Mouse (Mus musculus) stomach, postnatal 0 days (tissue): ENCODE measurements around the gene Set. TPM values are rescaled to one million over a fixed set of nuclear protein-coding genes. Genes with fewer than 3 reads are reported as not detected.

ENCODE experiments used
- ATAC-seq: fragments of 200-750 bp; cut with Nextera tagmentation; 2 replicates; pipeline ENCODE4 v1.8.0; 2017; ENCODE audit not compliant: low FRiP score, low TSS enrichment
- DNase-seq: peaks from one replicate; pipeline ENCODE4 v3.0.0-alpha.2; 2016; ENCODE audit warnings: low spot score
- H3K27ac ChIP-seq: fragments of 300-500 bp; sonication (generic); replicated peaks from 2 replicates; pipeline ENCODE4 v1.5.1; 2014; ENCODE audit warnings: mild to moderate bottlenecking, control low read depth
- H3K27me3 ChIP-seq: fragments of 300-500 bp; sonication (generic); 2 replicates; pipeline ENCODE4 v1.6.1; 2014; ENCODE audit warnings: low read length; ENCODE audit not compliant: control insufficient read depth, insufficient read depth
- H3K36me3 ChIP-seq: fragments of 300-500 bp; sonication (generic); 2 replicates; pipeline ENCODE4 v1.6.1; 2014; ENCODE audit warnings: low read length, mixed read lengths; ENCODE audit not compliant: control insufficient read depth, insufficient read depth
- H3K4me1 ChIP-seq: fragments of 300-500 bp; sonication (generic); replicated peaks from 2 replicates; pipeline ENCODE4 v1.6.1; 2014; ENCODE audit warnings: antibody characterized with exemption; ENCODE audit not compliant: control insufficient read depth, insufficient read depth
- H3K4me2 ChIP-seq: fragments of 300-500 bp; sonication (generic); replicated peaks from 2 replicates; pipeline ENCODE4 v1.6.1; 2014; ENCODE audit warnings: low read depth, mild to moderate bottlenecking, control low read depth, moderate library complexity
- H3K4me3 ChIP-seq: fragments of 300-500 bp; sonication (generic); 2 replicates; pipeline ENCODE4 v1.5.1; 2014; ENCODE audit warnings: low read depth, low read length, control low read depth
- H3K9ac ChIP-seq: fragments of 300-500 bp; sonication (generic); 2 replicates; pipeline ENCODE4 v1.6.1; 2014; ENCODE audit warnings: mild to moderate bottlenecking, low read length, control low read depth, mixed read lengths
- H3K9me3 ChIP-seq: fragments of 300-500 bp; sonication (generic); 2 replicates; pipeline ENCODE4 v1.6.1; 2016; ENCODE audit warnings: low read length; ENCODE audit not compliant: control insufficient read depth
- CTCF ChIP-seq: IDR thresholded peaks from 2 replicates; pipeline ENCODE4 v1.5.1; 2016; ENCODE audit warnings: antibody characterized with exemption, low read depth, mild to moderate bottlenecking, moderate library complexity
- EP300 ChIP-seq: optimal IDR thresholded peaks from 2 replicates; pipeline ENCODE3; 2016; ENCODE audit warnings: antibody characterized with exemption
- WGBS: fragments of 180-500 bp; shearing (Covaris S2); extraction: QIAGEN DNeasy Blood & Tissue Kit; methylation state at CpG from one replicate; pipeline ENCODE4 v1.1.7; 2014; 5-methylcytosine and 5-hydroxymethylcytosine counted together
- polyA plus RNA-seq: library from polyadenylated mRNA; unstranded; fragments of >200 nt; fragmentation: Nextera tagmentation; extraction: Ambion mirVana; gene quantifications from 2 replicates; pipeline ENCODE4 v1.2.1, GENCODE M21; 2015

Set gene
- polyA plus RNA-seq, 1 experiment from 2014 or later: 202 TPM

- WGBS: 51% methylated on average over 6 of the region's 6 CpGs
- ATAC-seq (peak; percentile 35), DNase-seq (no peak)
- Histone ChIP-seq H3K27ac (no peak overlapping the region; the same call in 1 of the 2 replicates), H3K4me3 (peak overlapping the region; percentile 62; the same call in 1 of the 2 replicates), H3K27me3 (no peaks in the 10 kb centered on the region), H3K4me2 (0 out of 2 replicates have a peak overlapping the region, but pooled peaks have one; percentile 98), H3K9ac (0 out of 2 replicates have a peak overlapping the region, but pooled peaks have one; percentile 18), H3K9me3 (no peaks in the 10 kb centered on the region), H3K4me1 (peaks cover 4% of the 10 kb centered on the region; the same call in 1 of the 2 replicates), H3K36me3 (peaks cover 3% of the 10 kb centered on the region; the same call in 1 of the 2 replicates)
- TF ChIP-seq CTCF (no peak), EP300 (no peak)
Measured at GRCm38 (mm10) chr2:30076959-30077358, 19.8 kb downstream of the Set start.

GRCm38 (mm10) chr2:30077502-30078348 lies 20.5 kb downstream of the Set start, which contains the start of gene Pkn3:
Gene Pkn3 (plus strand): TSS chr2:30077684.
- Histone ChIP-seq H3K4me3 (peak within 1 kb of the TSS; percentile 62), H3K36me3 (peaks cover 3% of the 10 kb centered on the region; the same call in 1 of the 2 replicates), H3K9ac (peak within 1 kb of the TSS; percentile 58), H3K4me2 (peak within 1 kb of the TSS; percentile 98), H3K9me3 (no peaks in the 10 kb centered on the region), H3K27me3 (no peaks in the 10 kb centered on the region), H3K27ac (peak within 1 kb of the TSS; percentile 78), H3K4me1 (peaks cover 4% of the 10 kb centered on the region; the same call in 1 of the 2 replicates)
- DNase-seq (peak; percentile 92), ATAC-seq (peak; percentile 86)
- WGBS: under 1% methylated on average over 52 of the region's 53 CpGs
- TF ChIP-seq EP300 (no peak), CTCF (peak; percentile 100)

GRCm38 (mm10) chr2:30078349-30078712 lies 21.2 kb downstream of the Set start:
- peaks cover 1% of the 10 kb centered on the region; the same call in 1 of the 2 replicates for H3K36me3 ChIP-seq
- peak overlapping the region; percentile 98 for H3K4me2 ChIP-seq
- no peak for TF ChIP-seq CTCF
- TF ChIP-seq EP300: no peak
- ATAC-seq (no peak; the same call in 1 of the 2 replicates), DNase-seq (no peak)
- peak overlapping the region; percentile 78 for H3K27ac ChIP-seq
- 11% methylated on average over 10 of the region's 10 CpGs for WGBS
- peaks cover 4% of the 10 kb centered on the region; the same call in 1 of the 2 replicates for H3K4me1 ChIP-seq
- H3K9me3 ChIP-seq: no peaks in the 10 kb centered on the region
- H3K27me3 ChIP-seq: no peaks in the 10 kb centered on the region
- H3K9ac ChIP-seq: peak overlapping the region; percentile 35
- H3K4me3 ChIP-seq: no peak overlapping the region; the same call in 1 of the 2 replicates

GRCm38 (mm10) chr2:30078760-30079159 lies 21.6 kb downstream of the Set start:
- no peak for DNase-seq
- TF ChIP-seq CTCF: no peak
- TF ChIP-seq EP300: no peak
- Histone ChIP-seq H3K4me1 (peaks cover 4% of the 10 kb centered on the region; the same call in 1 of the 2 replicates), H3K9me3 (no peaks in the 10 kb centered on the region), H3K4me2 (peak overlapping the region; percentile 98; the same call in 1 of the 2 replicates), H3K27ac (peak overlapping the region; percentile 78), H3K9ac (peak overlapping the region; percentile 35; the same call in 1 of the 2 replicates), H3K4me3 (no peak overlapping the region), H3K36me3 (no peaks in the 10 kb centered on the region), H3K27me3 (no peaks in the 10 kb centered on the region)
- ATAC-seq: no peak
- 73% methylated on average over 4 of the region's 4 CpGs for WGBS

GRCm38 (mm10) chr2:30080181-30080800 lies 23.1 kb downstream of the Set start:
- H3K27ac ChIP-seq: no peak overlapping the region
- ATAC-seq (no peak), DNase-seq (no peak)
- TF ChIP-seq CTCF: no peak
- no peak for TF ChIP-seq EP300
- no peaks in the 10 kb centered on the region for H3K36me3 ChIP-seq
- no peak overlapping the region for H3K9ac ChIP-seq
- no peak overlapping the region for H3K4me3 ChIP-seq
- H3K4me2 ChIP-seq: no peak overlapping the region
- peaks cover 4% of the 10 kb centered on the region; the same call in 1 of the 2 replicates for H3K4me1 ChIP-seq
- 82% methylated on average over 15 of the region's 15 CpGs for WGBS
- no peaks in the 10 kb centered on the region for H3K9me3 ChIP-seq
- H3K27me3 ChIP-seq: no peaks in the 10 kb centered on the region
